Mouse (Mus musculus) kidney, embryonic 15.5 days (tissue): ENCODE measurements around the gene Elk3. TPM values are rescaled to one million over a fixed set of nuclear protein-coding genes. Genes with fewer than 3 reads are reported as not detected.
"Not testable (repeated sequence)": the region's sequence is repeated elsewhere in the genome, so short reads cannot be mapped to it uniquely, and the experiment has no call there.

Experiments used
- ATAC-seq: fragments of 200-750 bp; cut with Nextera tagmentation; replicated peaks from 2 replicates; pipeline ENCODE4 v1.8.0; 2017; ENCODE audit warnings: moderate TSS enrichment; ENCODE audit not compliant: low FRiP score
- H3K27ac ChIP-seq: fragments of 300-500 bp; sonication (generic); 2 replicates; pipeline ENCODE4 v1.5.1; 2015; ENCODE audit warnings: mild to moderate bottlenecking, inconsistent platforms
- H3K27me3 ChIP-seq: fragments of 300-500 bp; sonication (generic); 2 replicates; pipeline ENCODE4 v1.6.1; 2015; ENCODE audit warnings: inconsistent platforms
- H3K36me3 ChIP-seq: fragments of 300-500 bp; sonication (generic); 2 replicates; pipeline ENCODE4 v1.6.1; 2015; ENCODE audit warnings: inconsistent platforms
- H3K4me1 ChIP-seq: fragments of 300-500 bp; sonication (generic); 2 replicates; pipeline ENCODE4 v1.6.1; 2015; ENCODE audit warnings: inconsistent platforms
- H3K4me2 ChIP-seq: fragments of 300-500 bp; sonication (generic); 2 replicates; pipeline ENCODE4 v1.6.1; 2015; ENCODE audit warnings: moderate library complexity, mild to moderate bottlenecking, inconsistent platforms
- H3K4me3 ChIP-seq: fragments of 300-500 bp; sonication (generic); replicated peaks from 2 replicates; pipeline ENCODE4 v1.5.1; 2015; ENCODE audit warnings: mild to moderate bottlenecking, inconsistent platforms
- H3K9ac ChIP-seq: fragments of 300-500 bp; sonication (generic); 2 replicates; pipeline ENCODE4 v1.6.1; 2015; ENCODE audit warnings: mild to moderate bottlenecking, inconsistent platforms
- H3K9me3 ChIP-seq: fragments of 300-500 bp; sonication (generic); replicated peaks from 2 replicates; pipeline ENCODE4 v1.6.1; 2016; ENCODE audit warnings: inconsistent platforms
- WGBS: fragments of 180-500 bp; shearing (Covaris S2); methylation state at CpG from one replicate; pipeline ENCODE4 v1.1.7; 2015; ENCODE audit warnings: mixed read lengths; 5-methylcytosine and 5-hydroxymethylcytosine counted together
- polyA plus RNA-seq: library from polyadenylated mRNA; unstranded; fragments of >200 nt; fragmentation: Nextera tagmentation; extraction: Ambion mirVana; gene quantifications from 2 replicates; pipeline ENCODE4 v1.2.1, GENCODE M21; 2015

Elk3 gene
- polyA plus RNA-seq: 41.9 and 43.7 TPM in 2 replicates

DNA sequence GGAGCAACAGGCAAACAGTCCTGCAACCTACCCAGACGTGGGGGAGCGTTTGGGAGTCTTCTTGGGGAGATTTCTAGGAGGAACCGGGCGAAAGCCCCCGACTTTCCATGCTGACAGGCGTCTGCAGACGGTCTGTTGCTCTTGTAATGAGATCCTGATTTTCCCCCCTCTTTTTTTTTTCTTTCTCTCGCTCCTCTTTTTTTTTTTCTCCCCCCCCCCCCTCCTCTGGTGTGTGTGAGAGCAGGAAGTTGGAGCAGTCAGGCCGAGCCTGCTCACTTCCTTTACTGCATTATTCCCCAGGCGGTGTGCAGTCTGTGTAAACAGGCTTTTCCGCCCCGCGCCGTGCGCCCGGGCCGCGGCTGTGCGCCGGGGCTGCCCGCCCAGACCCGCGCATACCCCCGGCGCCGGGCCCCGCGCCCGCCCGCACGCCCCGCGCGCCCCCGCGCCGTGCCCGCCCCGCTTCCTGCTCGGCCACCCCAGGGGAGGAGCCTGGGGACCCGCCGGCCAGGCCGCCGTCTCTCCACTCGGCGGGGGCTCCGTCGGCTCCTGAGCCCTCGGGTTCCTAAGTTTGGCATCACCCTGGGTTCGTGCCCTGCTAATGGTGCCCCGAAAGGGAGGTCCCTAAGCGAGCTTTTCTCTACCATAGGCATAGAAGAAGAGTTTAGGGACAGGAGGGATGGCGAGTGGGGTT, at the start of gene Elk3:
Gene Elk3 (minus strand): TSS at position 415 of the 691 bp plus-strand sequence.
- under 1% methylated on average over 53 of the region's 53 CpGs for WGBS

DNA sequence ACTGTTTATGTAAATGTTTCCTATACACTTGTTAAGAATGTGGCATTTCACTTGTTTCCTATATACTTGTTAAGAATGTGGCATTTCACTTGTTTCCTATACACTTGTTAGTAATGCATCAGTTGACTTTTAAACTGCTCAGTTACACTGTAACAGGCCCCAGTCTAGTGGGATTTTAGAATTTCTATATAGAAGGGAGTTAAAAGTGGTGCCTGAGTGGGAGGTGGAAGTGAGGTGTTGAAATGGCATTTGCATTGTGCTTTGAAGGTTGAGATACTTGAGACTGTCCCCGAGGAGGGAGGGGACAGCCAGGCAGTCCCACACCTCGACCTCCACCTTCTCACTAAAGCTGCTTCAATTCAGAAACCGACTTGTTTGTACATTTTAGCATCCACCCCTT, 49.7 kb upstream of the Elk3 start:
- WGBS: 9% methylated on average over 3 of the region's 3 CpGs
- Histone ChIP-seq H3K4me3 (no peak overlapping the region), H3K4me1 (peaks cover 12% of the 10 kb centered on the region), H3K4me2 (no peak overlapping the region), H3K36me3 (no peaks in the 10 kb centered on the region), H3K9me3 (no peaks in the 10 kb centered on the region), H3K27me3 (no peaks in the 10 kb centered on the region), H3K9ac (no peak overlapping the region), H3K27ac (peak overlapping the region; percentile 51)
- peak; percentile 59; the same call in 1 of the 2 replicates for ATAC-seq

More for the DNA sequence above, at the start of gene Elk3:
- peak within 1 kb of the TSS; percentile 63 for H3K9ac ChIP-seq
- H3K27ac ChIP-seq: peak within 1 kb of the TSS; percentile 96
- H3K4me2 ChIP-seq: peak within 1 kb of the TSS; percentile 80
- no peaks in the 10 kb centered on the region for H3K36me3 ChIP-seq
- peaks cover 22% of the 10 kb centered on the region for H3K4me1 ChIP-seq
- peak; percentile 84 for ATAC-seq
- H3K27me3 ChIP-seq: no peaks in the 10 kb centered on the region
- no peaks in the 10 kb centered on the region for H3K9me3 ChIP-seq
- H3K4me3 ChIP-seq: peak within 1 kb of the TSS; percentile 82

DNA sequence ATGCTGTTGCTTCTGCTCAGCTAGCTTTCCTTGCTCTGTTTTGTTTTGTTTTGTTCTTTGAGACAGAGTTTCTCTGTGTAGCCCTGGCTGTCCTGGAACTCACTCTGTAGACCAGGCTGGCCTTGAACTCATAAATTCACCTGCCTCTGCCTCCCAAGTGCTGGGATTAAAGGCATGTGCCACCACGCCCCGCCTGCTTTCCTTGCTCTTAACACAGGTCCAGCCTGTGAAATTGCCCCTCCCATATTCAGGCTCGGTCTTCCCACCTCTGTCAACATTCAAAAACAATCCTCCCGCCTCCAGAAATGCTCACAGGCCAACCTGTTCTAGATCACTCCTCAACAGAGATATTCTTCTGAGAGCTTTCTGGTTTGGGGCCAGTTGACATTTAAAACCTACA, 49.3 kb upstream of the Elk3 start:
- H3K4me1 ChIP-seq, H3K27me3 ChIP-seq, H3K9me3 ChIP-seq, H3K36me3 ChIP-seq, H3K4me2 ChIP-seq, H3K4me3 ChIP-seq, H3K9ac ChIP-seq: not testable (repeated sequence)
- ATAC-seq: peak; percentile 54; the same call in 1 of the 2 replicates
- peak overlapping the region; percentile 37; the same call in 1 of the 2 replicates for H3K27ac ChIP-seq
- 50% methylated on average over 4 of the region's 4 CpGs for WGBS

DNA sequence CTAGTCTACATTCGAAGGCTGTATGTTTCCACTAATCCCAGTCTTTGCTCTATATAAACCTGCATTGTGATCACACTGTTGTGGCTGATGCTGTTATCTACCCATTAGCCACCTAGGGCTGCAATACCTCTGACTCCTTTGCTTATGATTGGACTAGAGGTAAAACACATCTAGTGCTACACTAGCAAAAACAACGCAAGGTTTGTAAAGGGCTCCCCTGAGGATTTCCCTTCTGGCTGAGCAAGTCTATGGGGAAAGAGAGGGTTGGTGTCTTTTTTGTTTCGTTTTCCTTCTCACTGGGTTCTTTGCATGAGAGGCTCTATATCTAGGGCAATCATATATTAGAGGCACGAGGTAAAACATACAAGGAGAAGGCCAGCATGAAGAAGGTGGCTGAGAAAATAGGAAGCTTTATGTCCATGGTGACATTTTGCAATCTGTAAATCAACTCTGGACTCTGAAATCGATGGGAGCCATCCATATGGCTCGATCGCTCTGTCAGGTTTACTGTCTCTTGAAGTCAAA, 48.5 kb upstream of the Elk3 start:
- Histone ChIP-seq H3K27me3 (no peaks in the 10 kb centered on the region), H3K36me3 (no peaks in the 10 kb centered on the region), H3K9ac (no peak overlapping the region), H3K27ac (no peak overlapping the region), H3K9me3 (no peaks in the 10 kb centered on the region), H3K4me1 (peaks cover 3% of the 10 kb centered on the region; the same call in 1 of the 2 replicates), H3K4me3 (no peak overlapping the region), H3K4me2 (no peak overlapping the region)
- no peak for ATAC-seq
- 78% methylated on average over 7 of the region's 7 CpGs for WGBS

DNA sequence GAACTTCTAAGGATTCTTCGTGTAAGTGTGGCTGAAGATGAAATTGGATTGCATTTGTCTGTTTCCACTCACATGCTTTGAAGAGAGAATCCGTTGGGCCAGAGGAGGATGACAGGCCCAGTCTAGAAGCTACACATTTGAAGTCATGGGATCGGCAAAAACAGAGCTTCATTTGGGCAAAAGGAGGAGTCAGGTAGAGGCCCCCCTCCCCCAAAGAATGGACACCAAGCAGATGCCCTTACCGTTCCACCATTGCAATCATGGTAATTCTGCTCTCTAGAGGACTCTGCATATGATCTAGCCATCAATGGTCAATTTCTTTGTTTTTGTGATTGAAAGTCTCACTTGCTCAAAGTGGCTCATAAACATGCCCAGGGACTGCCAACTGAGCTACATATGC, 47.9 kb upstream of the Elk3 start:
- Histone ChIP-seq H3K9me3 (no peaks in the 10 kb centered on the region), H3K4me3 (no peak overlapping the region), H3K4me2 (no peak overlapping the region), H3K36me3 (no peaks in the 10 kb centered on the region), H3K27ac (no peak overlapping the region), H3K4me1 (peaks cover 3% of the 10 kb centered on the region; the same call in 1 of the 2 replicates), H3K9ac (no peak overlapping the region), H3K27me3 (no peaks in the 10 kb centered on the region)
- 89% methylated on average over 4 of the region's 4 CpGs for WGBS
- no peak for ATAC-seq

DNA sequence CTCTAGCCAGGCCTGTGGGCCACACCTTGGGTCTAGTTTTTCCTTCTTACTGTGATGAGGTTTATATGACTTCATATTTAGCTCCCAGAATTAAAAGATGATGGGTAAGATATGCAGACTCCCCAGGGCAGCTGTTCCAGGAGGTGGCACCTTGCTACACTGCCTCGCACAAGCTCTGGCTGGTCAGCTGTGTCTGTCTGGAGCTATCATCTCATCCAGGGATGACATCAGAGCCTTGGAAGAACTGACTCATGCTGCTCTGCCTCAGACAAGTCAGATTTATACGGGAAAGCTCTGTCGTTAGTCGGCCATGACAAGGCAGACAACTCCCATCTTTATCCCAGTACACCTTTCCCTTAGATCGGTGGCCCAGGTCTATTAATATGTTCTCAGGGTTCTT, 46.2 kb upstream of the Elk3 start:
- H3K4me2 ChIP-seq: no peak overlapping the region
- no peak for ATAC-seq
- H3K4me1 ChIP-seq: peaks cover 3% of the 10 kb centered on the region; the same call in 1 of the 2 replicates
- 70% methylated on average over 5 of the region's 5 CpGs for WGBS
- H3K9me3 ChIP-seq: no peaks in the 10 kb centered on the region
- no peak overlapping the region for H3K27ac ChIP-seq
- H3K36me3 ChIP-seq: no peaks in the 10 kb centered on the region
- H3K27me3 ChIP-seq: no peaks in the 10 kb centered on the region
- H3K4me3 ChIP-seq: no peak overlapping the region
- H3K9ac ChIP-seq: no peak overlapping the region

DNA sequence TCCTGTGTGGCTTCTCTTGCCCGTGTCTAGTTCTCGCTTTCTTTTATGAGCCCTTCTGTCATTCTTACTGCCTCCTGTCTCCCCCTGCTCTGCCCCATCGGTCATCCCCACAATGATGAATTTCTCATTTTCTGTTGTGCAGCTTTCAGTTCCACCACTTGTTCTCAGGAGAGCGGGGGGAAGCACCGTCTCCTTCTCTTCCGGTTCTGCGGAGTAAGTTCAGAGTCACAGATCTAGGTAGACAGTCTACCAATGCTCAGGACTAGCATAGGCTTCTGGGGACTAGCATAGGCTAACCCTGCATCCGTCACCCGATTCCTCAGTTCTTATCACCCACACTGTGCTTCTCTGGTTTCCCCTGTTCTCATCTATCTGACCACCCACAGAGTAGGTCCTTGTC, 45.2 kb upstream of the Elk3 start:
- H3K9ac ChIP-seq: no peak overlapping the region
- ATAC-seq: no peak
- no peak overlapping the region for H3K4me3 ChIP-seq
- no peaks in the 10 kb centered on the region for H3K9me3 ChIP-seq
- H3K4me2 ChIP-seq: no peak overlapping the region
- peaks cover 3% of the 10 kb centered on the region; the same call in 1 of the 2 replicates for H3K4me1 ChIP-seq
- WGBS: 65% methylated on average over 9 of the region's 9 CpGs
- no peaks in the 10 kb centered on the region for H3K27me3 ChIP-seq
- H3K27ac ChIP-seq: peak overlapping the region; percentile 18; the same call in 1 of the 2 replicates
- H3K36me3 ChIP-seq: no peaks in the 10 kb centered on the region

DNA sequence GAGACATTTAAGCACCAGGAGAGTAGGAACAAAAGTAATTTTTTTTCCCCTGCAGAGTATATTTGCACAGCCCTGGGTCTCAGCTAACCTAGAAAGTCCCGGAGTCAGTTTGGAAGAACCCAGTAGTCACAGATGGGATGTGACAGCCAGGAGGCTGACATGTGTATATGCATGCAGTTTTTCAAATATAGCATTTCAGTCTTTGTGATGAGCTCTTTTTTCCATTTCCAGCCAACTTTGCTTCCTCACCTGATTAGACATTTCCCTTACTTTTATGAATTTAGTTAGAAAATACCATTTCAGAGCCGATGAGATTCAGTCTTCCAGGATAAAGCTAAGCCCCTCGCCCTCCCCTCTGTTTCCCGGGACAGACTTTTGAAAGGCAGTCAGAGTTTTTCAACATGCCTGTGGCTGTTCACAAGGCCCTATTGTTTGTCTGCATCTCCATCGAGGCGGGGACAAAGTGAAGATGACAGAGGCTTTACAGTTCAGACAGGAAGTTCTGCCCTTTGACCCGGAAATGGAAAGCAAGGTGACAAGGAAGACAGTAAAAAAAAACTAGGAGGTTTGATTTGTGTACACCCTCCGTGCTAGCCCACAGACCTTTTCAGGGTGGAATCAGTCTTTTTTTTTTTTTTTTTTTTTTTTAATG, 44.5 kb upstream of the Elk3 start:
- Histone ChIP-seq H3K4me3 (no peak overlapping the region), H3K27me3 (no peaks in the 10 kb centered on the region), H3K9ac (no peak overlapping the region), H3K4me1 (peaks cover 3% of the 10 kb centered on the region; the same call in 1 of the 2 replicates), H3K27ac (no peak overlapping the region), H3K9me3 (no peaks in the 10 kb centered on the region), H3K4me2 (no peak overlapping the region), H3K36me3 (no peaks in the 10 kb centered on the region)
- WGBS: 58% methylated on average over 8 of the region's 8 CpGs
- ATAC-seq: no peak

DNA sequence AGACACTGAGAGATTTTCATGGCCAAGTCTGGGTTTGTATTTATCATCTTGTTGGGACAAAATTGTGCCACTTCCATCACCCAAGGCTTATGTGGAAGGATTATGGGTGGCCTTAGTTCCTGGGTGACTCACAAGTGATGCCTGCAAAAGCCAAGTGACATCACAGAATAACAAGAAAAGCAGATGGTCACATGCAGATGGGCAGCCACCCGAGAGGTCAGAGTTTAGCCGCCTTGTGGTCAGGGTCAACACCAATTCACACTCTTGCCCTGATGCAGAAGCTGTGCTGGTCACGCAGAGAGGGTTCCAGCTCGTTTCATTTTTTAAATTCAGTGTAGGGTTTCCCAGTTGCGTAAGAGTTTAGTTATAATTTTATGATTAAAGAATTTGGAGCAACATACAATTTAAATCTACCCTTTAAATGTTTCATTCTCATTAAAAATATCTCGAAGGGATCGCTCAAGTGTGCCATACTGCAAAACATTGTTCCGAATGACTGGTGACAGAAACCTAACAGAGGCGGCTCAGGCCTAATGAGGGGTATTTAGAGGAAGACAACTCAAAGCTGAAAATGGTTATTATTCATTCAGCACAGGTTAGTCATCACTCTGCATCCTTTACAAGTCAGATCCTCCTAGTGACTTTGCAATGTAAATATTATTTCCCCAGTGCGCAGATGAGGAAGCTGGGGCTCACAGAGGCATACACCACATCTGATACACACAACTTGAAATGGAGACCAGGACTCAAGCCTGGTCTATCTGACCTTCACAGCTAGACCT, 42.8 kb upstream of the Elk3 start:
- WGBS: 73% methylated on average over 10 of the region's 10 CpGs

DNA sequence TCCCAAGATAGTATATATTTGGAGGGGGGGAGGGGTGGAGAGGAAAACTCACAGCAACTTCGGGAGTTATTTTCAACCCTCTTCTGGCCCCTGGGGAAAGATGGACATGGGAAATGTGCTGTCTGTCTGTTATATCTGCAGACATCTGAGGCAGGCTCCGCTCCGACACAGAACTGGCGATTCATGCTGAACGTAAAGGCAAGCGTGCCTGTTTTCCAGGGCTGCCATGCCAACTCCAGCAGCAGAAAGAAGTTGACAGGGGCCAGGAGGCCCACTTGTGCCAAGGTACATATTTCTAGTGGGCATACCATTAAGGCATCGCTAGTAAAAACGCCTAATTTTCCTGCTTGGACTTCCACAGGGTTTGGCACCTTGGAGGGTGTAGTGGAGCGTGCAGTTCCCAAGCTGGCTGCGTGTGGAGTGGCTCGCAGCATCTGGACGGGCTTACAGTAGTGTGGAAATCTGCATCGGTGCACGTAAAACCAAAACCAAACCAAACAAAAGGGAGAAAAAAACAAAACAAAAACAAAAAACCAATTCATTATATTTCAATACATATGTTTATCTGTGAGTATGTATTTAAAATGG, 37.1 kb upstream of the Elk3 start:
- H3K9ac ChIP-seq: no peak overlapping the region
- H3K27me3 ChIP-seq: no peaks in the 10 kb centered on the region
- H3K36me3 ChIP-seq: no peaks in the 10 kb centered on the region
- ATAC-seq: peak; percentile 77; the same call in 1 of the 2 replicates
- WGBS: 51% methylated on average over 14 of the region's 14 CpGs
- H3K4me1 ChIP-seq: peaks cover 14% of the 10 kb centered on the region
- H3K4me2 ChIP-seq: peak overlapping the region; percentile 27
- no peaks in the 10 kb centered on the region for H3K9me3 ChIP-seq
- H3K27ac ChIP-seq: peak overlapping the region; percentile 41; the same call in 1 of the 2 replicates
- no peak overlapping the region for H3K4me3 ChIP-seq

More for the DNA sequence above, 42.8 kb upstream of the Elk3 start:
- Histone ChIP-seq H3K27ac (no peak overlapping the region), H3K4me2 (no peak overlapping the region), H3K9ac (no peak overlapping the region), H3K36me3 (no peaks in the 10 kb centered on the region), H3K4me1 (peaks cover 3% of the 10 kb centered on the region; the same call in 1 of the 2 replicates), H3K27me3 (no peaks in the 10 kb centered on the region), H3K9me3 (no peaks in the 10 kb centered on the region), H3K4me3 (no peak overlapping the region)
- ATAC-seq: no peak

DNA sequence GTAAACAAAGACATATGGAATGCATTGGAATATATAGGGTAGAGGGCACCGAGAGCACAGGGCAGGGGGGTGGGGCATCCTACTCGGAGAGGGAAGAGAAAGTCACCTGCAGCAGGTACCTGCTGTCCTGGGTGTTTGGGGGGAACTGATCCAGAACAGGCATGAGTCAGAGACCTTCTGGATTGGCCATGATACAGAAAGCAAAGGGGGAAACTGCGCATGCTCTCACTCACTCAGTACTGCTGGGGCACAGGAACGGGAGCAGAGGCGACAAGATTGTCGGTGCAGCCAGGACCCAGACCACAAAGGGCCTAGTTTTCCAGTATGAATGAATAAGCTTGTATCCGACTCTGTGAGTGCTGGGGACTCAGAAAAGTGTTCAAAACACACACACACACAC, 36.5 kb upstream of the Elk3 start:
- no peak overlapping the region; the same call in 1 of the 2 replicates for H3K4me2 ChIP-seq
- no peaks in the 10 kb centered on the region for H3K9me3 ChIP-seq
- H3K9ac ChIP-seq: no peak overlapping the region
- no peak overlapping the region for H3K4me3 ChIP-seq
- WGBS: 65% methylated on average over 7 of the region's 7 CpGs
- peaks cover 14% of the 10 kb centered on the region for H3K4me1 ChIP-seq
- H3K36me3 ChIP-seq: no peaks in the 10 kb centered on the region
- H3K27ac ChIP-seq: peak overlapping the region; percentile 41; the same call in 1 of the 2 replicates
- H3K27me3 ChIP-seq: no peaks in the 10 kb centered on the region
- ATAC-seq: 0 out of 2 replicates have a peak, but pooled peaks have one; percentile 22
